Mouse (Mus musculus) bone marrow macrophage, adult 2 months (primary cell): ENCODE data around the gene Rasa4.

Experiments used
- CTCF ChIP-seq: IDR thresholded peaks from 2 replicates; pipeline ENCODE4 v1.5.1; 2012; ENCODE audit warnings: low read depth, mild to moderate bottlenecking, low read length, moderate library complexity
- POLR2A ChIP-seq: IDR thresholded peaks from 2 replicates; pipeline ENCODE4 v1.6.1; 2012; ENCODE audit warnings: mild to moderate bottlenecking, low read depth, low read length, borderline replicate concordance

- TF ChIP-seq CTCF: peak; percentile 62
- no peak for TF ChIP-seq POLR2A
Observed at GRCm38 (mm10) chr5:136137658-136138274, 54.0 kb downstream of the Rasa4 start.
